8 mouse cellular contexts compared by ENCODE assay signal in the genomic region with DNA sequence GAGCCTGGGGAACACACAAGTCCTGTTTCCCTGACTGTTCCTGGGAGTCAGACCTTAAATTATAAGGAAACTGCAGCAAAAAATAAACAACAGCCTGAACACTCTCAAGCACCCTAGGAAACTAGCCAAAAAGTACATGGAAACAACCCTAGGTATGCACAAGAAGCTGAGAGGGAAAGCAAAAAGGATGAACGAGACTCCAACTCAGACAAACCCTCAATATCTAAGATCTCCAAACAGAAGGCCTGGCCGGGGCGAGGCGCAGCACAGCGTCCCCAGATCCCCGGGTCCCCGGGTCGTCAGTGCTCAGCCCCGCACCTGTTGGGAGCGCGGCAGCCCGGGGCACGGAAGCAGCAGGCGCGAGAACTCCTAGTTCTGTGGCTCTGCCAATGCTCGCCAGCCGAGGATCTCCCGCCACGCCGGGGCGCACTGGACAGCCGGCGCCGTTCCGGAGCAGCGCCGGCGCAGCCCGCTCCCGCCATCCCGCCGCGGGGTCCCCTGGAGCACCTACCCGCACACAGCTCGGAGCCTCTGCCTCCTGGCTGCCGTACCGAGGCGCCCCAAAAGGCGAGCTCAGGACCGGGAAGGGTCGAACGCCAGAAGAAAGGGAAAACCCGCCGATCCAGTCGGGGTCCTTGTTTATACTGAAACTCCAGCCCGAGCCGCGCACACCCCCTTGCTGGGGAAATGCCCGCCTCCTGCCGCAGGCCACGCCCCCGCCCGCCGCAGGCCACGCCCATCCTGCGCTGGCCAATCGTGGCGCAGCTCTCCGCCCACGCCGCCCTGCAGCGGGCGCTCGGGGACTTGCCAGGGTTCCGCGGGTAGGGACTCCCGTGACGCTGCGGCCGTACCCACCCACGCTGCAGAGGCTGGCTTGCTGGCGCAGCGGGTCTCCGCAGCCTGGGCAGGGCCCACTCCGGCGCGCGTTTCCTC.
DNase-seq lines count a peak whose midpoint lies in the region; ATAC-seq and TF ChIP-seq lines count a peak whose summit lies in the region.

No protein-coding gene starts in this region.

- no peaks in the 10 kb centered on the region for H3K9me3 ChIP-seq in hindbrain, embryonic 10.5 days
- no peaks in the 10 kb centered on the region for H3K9me3 ChIP-seq in lung, embryonic 16.5 days (ENCODE audit: control insufficient read depth, low read length)

- H3K4me2 ChIP-seq in lung, embryonic 16.5 days (ENCODE audit: low read depth, low read length): peak overlapping the region; percentile 75

- H3K36me3 ChIP-seq in hindbrain, embryonic 10.5 days: no peaks in the 10 kb centered on the region
- H3K36me3 ChIP-seq in lung, embryonic 16.5 days (ENCODE audit: control insufficient read depth, insufficient read depth, low read length): no peaks in the 10 kb centered on the region
- H3K36me3 ChIP-seq in thymus, adult 2 months (ENCODE audit: control insufficient read depth, insufficient read depth, low read length): no peaks in the 10 kb centered on the region

- peaks cover 38% of the 10 kb centered on the region for H3K27me3 ChIP-seq in hindbrain, embryonic 10.5 days (ENCODE audit: insufficient read depth, poor library complexity, severe bottlenecking)
- no peaks in the 10 kb centered on the region for H3K27me3 ChIP-seq in lung, embryonic 16.5 days (ENCODE audit: control insufficient read depth, insufficient read depth, low read depth, low read length)
- H3K27me3 ChIP-seq in thymus, adult 2 months (ENCODE audit: control insufficient read depth, insufficient read depth, low read length): no peaks in the 10 kb centered on the region; the same call in 1 of the 2 replicates

- peaks cover 46% of the 10 kb centered on the region for H3K4me1 ChIP-seq in hindbrain, embryonic 10.5 days (replicated peaks)
- peaks cover 16% of the 10 kb centered on the region; the same call in 1 of the 2 replicates for H3K4me1 ChIP-seq in lung, embryonic 16.5 days (replicated peaks; ENCODE audit: control insufficient read depth, insufficient read depth, low read length)
- H3K4me1 ChIP-seq in thymus, adult 2 months (replicated peaks; ENCODE audit: control insufficient read depth, insufficient read depth, low read length): peaks cover 9% of the 10 kb centered on the region

- H3K9ac ChIP-seq in lung, embryonic 16.5 days (ENCODE audit: low read length): peak overlapping the region; percentile 84

- TF ChIP-seq POLR2A in thymus, adult 2 months (IDR thresholded peaks at IDR 0.05; ENCODE audit: control insufficient read depth, extremely low read depth, insufficient read depth, low read length, poor library complexity): peak; percentile 42; the same call in 1 of the 2 replicates

- peak overlapping the region; percentile 88 for H3K27ac ChIP-seq in hindbrain, embryonic 10.5 days
- peak overlapping the region; percentile 81 for H3K27ac ChIP-seq in lung, embryonic 16.5 days (ENCODE audit: low read length)
- no peak overlapping the region for H3K27ac ChIP-seq in thymus, adult 2 months (ENCODE audit: control insufficient read depth, insufficient read depth, low read length)

- peak; percentile 56 for ATAC-seq in frontal cortex, adult (ENCODE audit: low TSS enrichment)
- peak; percentile 95 for ATAC-seq in lung, embryonic 16.5 days (ENCODE audit: low read depth)

- H3K4me3 ChIP-seq in hindbrain, embryonic 10.5 days: peak overlapping the region; percentile 82
- peak overlapping the region; percentile 86 for H3K4me3 ChIP-seq in lung, embryonic 16.5 days (ENCODE audit: low read length)
- peak overlapping the region; percentile 67 for H3K4me3 ChIP-seq in thymus, adult 2 months (ENCODE audit: control insufficient read depth, insufficient read depth, low read length)

- under 1% methylated on average over 78 of the region's 78 CpGs for WGBS in hindbrain, embryonic 10.5 days
- WGBS in lung, embryonic 16.5 days: under 1% methylated on average over 71 of the region's 78 CpGs
- under 1% methylated on average over 78 of the region's 78 CpGs for WGBS in thymus, adult 2 months

- peak; percentile 97 for DNase-seq in Muller cell, postnatal 12 days (ENCODE audit: inconsistent ontology term)
- DNase-seq in cerebellum, adult 9-10 months: peak; percentile 87
- peak; percentile 93 for DNase-seq in hindbrain, embryonic 10.5 days (ENCODE audit: low spot score)
- peak; percentile 97 for DNase-seq in layer of hippocampus, adult 9-11 months
- DNase-seq in ovary, adult 18-20 months (ENCODE audit: low spot score): peak; percentile 92
- DNase-seq in thymus, adult 2 months: peak; percentile 96

- TF ChIP-seq CTCF in thymus, adult 2 months (IDR thresholded peaks at IDR 0.05; ENCODE audit: borderline replicate concordance, control insufficient read depth, extremely low read depth, insufficient read depth, low read length, poor library complexity): peak; percentile 72; the same call in 1 of the 2 replicates
